10 mouse cellular contexts compared by ENCODE assay signal in genomic region chr4:135686568-135686953, GRCm38 (mm10). TPM values are rescaled to one million over a fixed set of nuclear protein-coding genes. Genes with fewer than 3 reads are reported as not detected.
DNase-seq lines count a peak whose midpoint lies in the region; ATAC-seq and TF ChIP-seq lines count a peak whose summit lies in the region.
"Had no signal": no experiment of that assay in that cellular context is flagged by ENCODE, and none has a peak within 500 bp of the region (broad histone marks: within the 10 kb centered on the region; RNA-seq: fewer than 3 reads in every experiment).

No protein-coding gene starts in this region.

- no peak overlapping the region for H3K27ac ChIP-seq in layer of hippocampus, adult 2 months
- no peak overlapping the region for H3K27ac ChIP-seq in hindbrain, embryonic 16.5 days (ENCODE audit: low read depth, low read length)
- H3K27ac ChIP-seq in midbrain, postnatal 0 days (ENCODE audit: low read depth, low read length): no peak overlapping the region

- H3K9me3 ChIP-seq in hindbrain, embryonic 16.5 days (ENCODE audit: control insufficient read depth, low read length): no peaks in the 10 kb centered on the region
- H3K9me3 ChIP-seq in midbrain, postnatal 0 days (ENCODE audit: low read length): no peaks in the 10 kb centered on the region

- 2% methylated on average over 16 of the region's 21 CpGs for WGBS in hindbrain, embryonic 16.5 days
- 2% methylated on average over 21 of the region's 21 CpGs for WGBS in midbrain, postnatal 0 days

- peak overlapping the region; percentile 100 for H3K4me2 ChIP-seq in hindbrain, embryonic 16.5 days (ENCODE audit: low read length)
- peak overlapping the region; percentile 93 for H3K4me2 ChIP-seq in midbrain, postnatal 0 days (ENCODE audit: low read depth, low read length, poor library complexity, severe bottlenecking)

- no peak for TF ChIP-seq CTCF in layer of hippocampus, adult 2 months (conservative IDR thresholded peaks at IDR 0.05)
- no peak for TF ChIP-seq CTCF in midbrain, postnatal 0 days (IDR thresholded peaks at IDR 0.05)

- H3K36me3 ChIP-seq in hindbrain, embryonic 16.5 days (ENCODE audit: control insufficient read depth, insufficient read depth, low read length): no peaks in the 10 kb centered on the region
- H3K36me3 ChIP-seq in midbrain, postnatal 0 days (ENCODE audit: insufficient read depth, low read length): no peaks in the 10 kb centered on the region

- H3K27me3 ChIP-seq in hindbrain, embryonic 16.5 days (replicated peaks; ENCODE audit: control insufficient read depth, insufficient read depth, low read length): peaks cover 40% of the 10 kb centered on the region
- H3K27me3 ChIP-seq in midbrain, postnatal 0 days (ENCODE audit: insufficient read depth, low read length): peaks cover 24% of the 10 kb centered on the region; the same call in 1 of the 2 replicates
- H3K27me3 ChIP-seq: Patski had no signal

- ATAC-seq in hindbrain, embryonic 16.5 days: no peak
- ATAC-seq in midbrain, postnatal 0 days (ENCODE audit: low FRiP score): no peak
- no peak for ATAC-seq in inflammation-experienced regulatory T-cells, adult 6 months
- ATAC-seq: Patski had no signal

- H3K4me1 ChIP-seq in hindbrain, embryonic 16.5 days (ENCODE audit: control insufficient read depth, insufficient read depth, low read depth, low read length): peaks cover 10% of the 10 kb centered on the region
- H3K4me1 ChIP-seq in midbrain, postnatal 0 days (ENCODE audit: insufficient read depth, low read length): no peaks in the 10 kb centered on the region

- peak overlapping the region; percentile 68 for H3K9ac ChIP-seq in hindbrain, embryonic 16.5 days (ENCODE audit: low read depth, low read length)
- H3K9ac ChIP-seq in midbrain, postnatal 0 days (replicated peaks; ENCODE audit: low read length, poor library complexity, severe bottlenecking): peak overlapping the region; percentile 42

- H3K4me3 ChIP-seq in layer of hippocampus, adult 2 months: peak overlapping the region; percentile 56
- peak overlapping the region; percentile 61 for H3K4me3 ChIP-seq in hindbrain, embryonic 16.5 days (ENCODE audit: low read length)
- peak overlapping the region; percentile 47 for H3K4me3 ChIP-seq in midbrain, postnatal 0 days (ENCODE audit: low read depth, low read length)

- DNase-seq in layer of hippocampus, adult 2 months (ENCODE audit: low spot score in 2 of 2): no peak
- DNase-seq in layer of hippocampus, adult 9-11 months: no peak
- peak; percentile 25 for DNase-seq in embryo, embryonic 9.5 days (ENCODE audit: extremely low spot score)
- DNase-seq in midbrain, postnatal 0 days (ENCODE audit: low spot score): no peak
- no peak for DNase-seq in gastrocnemius, postnatal 25 days
- no peak for DNase-seq in gastrocnemius, adult 18-20 months (ENCODE audit: low spot score)

RNA-seq across cellular contexts. Expression of gene Ifnlr1, which starts 0.5 kb away (rescaled TPM):
- total RNA-seq in layer of hippocampus, adult 2 months (2021): under 1 TPM; 0.10 to 0.27 TPM
- 0.26 and 0.41 TPM in 2 replicates for polyA plus RNA-seq in hindbrain, embryonic 16.5 days (2015; fragmentation: Nextera tagmentation; extraction: Ambion mirVana)
- 0.22 and 0.28 TPM in 2 replicates for total RNA-seq in midbrain, postnatal 0 days (2014; rRNA removed)
- 0.06 and 0.10 TPM in 2 replicates for polyA plus RNA-seq in midbrain, postnatal 0 days (2015; fragmentation: Nextera tagmentation; extraction: Ambion mirVana)
- polyA plus RNA-seq in inflammation-experienced regulatory T-cells, adult 6 months (2017; shearing (Covaris generic)): not detected
- under 1 TPM; 0.13 to 0.23 TPM for total RNA-seq in gastrocnemius, postnatal 25 days (2021)
- total RNA-seq in gastrocnemius, adult 18-20 months (2021): under 1 TPM; 0.16 to 0.26 TPM

RNA-seq across cellular contexts. Expression of gene Il22ra1, which starts 41.4 kb away (rescaled TPM):
- total RNA-seq in layer of hippocampus, adult 2 months (2021): under 1 TPM; 0.12 to 0.13 TPM
- polyA plus RNA-seq in hindbrain, embryonic 16.5 days (2015; fragmentation: Nextera tagmentation; extraction: Ambion mirVana): not detected in 2 replicates
- total RNA-seq in midbrain, postnatal 0 days (2014; rRNA removed): 0.11 TPM in 1 of 2 replicates, not detected in the other
- not detected in 2 replicates for polyA plus RNA-seq in midbrain, postnatal 0 days (2015; fragmentation: Nextera tagmentation; extraction: Ambion mirVana)
- not detected for polyA plus RNA-seq in inflammation-experienced regulatory T-cells, adult 6 months (2017; shearing (Covaris generic))
- under 1 TPM in 1 of 2 experiments, not detected in 1; 0.11 TPM for total RNA-seq in gastrocnemius, postnatal 25 days (2021)
- total RNA-seq in gastrocnemius, adult 18-20 months (2021): not detected
- total RNA-seq: hematopoietic stem cell, adult 5-6 weeks had no signal
- polyA plus RNA-seq: Patski had no signal
